9 mouse cellular contexts compared by ENCODE assay signal in the genomic region with DNA sequence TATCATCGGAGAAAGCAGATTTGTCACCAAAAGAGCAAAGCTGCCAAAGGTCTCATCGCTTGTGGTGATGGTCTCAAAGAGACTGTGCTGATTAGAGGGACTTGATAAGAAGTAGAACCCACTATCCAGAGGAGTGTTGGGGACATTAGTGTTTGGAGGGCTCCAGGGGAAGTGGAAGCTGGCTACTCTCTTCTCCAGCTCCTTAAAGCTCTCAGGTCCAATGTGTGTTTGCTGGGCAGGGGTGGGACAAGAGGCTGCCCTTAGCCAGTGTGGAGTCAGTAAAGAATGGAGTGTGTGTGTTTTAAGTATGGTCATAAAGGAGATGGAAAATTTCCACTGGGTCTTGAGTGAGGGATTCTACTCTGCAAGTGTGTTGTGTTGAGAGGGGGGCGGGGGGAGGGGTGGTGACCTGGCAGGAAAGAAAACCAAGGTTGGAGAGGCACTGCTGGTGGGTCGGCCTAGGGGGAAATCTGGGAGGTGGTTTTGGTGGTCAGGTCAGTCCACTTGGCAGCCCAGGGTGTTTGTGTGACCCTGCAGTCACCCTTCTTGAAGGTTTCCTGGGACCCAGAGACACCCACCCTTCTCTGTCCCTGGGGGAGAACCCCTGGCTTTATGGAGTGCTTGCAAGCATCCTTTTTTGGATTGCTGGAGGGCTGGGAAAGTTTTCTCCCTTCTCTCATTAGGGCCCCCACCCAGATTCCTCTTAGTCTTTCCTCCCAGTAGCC. TPM values are rescaled to one million over a fixed set of nuclear protein-coding genes. Genes with fewer than 3 reads are reported as not detected.
DNase-seq lines count a peak whose midpoint lies in the region; ATAC-seq and TF ChIP-seq lines count a peak whose summit lies in the region.
"Had no signal": no experiment of that assay in that cellular context is flagged by ENCODE, and none has a peak within 500 bp of the region (broad histone marks: within the 10 kb centered on the region; RNA-seq: fewer than 3 reads in every experiment).

No protein-coding gene starts in this region.

- H3K9me3 ChIP-seq in liver, embryonic 13.5 days (replicated peaks) = no peaks in the 10 kb centered on the region
- no peaks in the 10 kb centered on the region for H3K9me3 ChIP-seq in stomach, embryonic 14.5 days (ENCODE audit: control insufficient read depth, low read depth, low read length)

- peak overlapping the region; percentile 13 for H3K9ac ChIP-seq in liver, embryonic 13.5 days
- H3K9ac ChIP-seq in stomach, embryonic 14.5 days (replicated peaks; ENCODE audit: low read depth, low read length) = peak overlapping the region; percentile 84; the same call in 1 of the 2 replicates

- WGBS in liver, embryonic 13.5 days (ENCODE audit: insufficient replicate concordance) = 26% methylated on average over 4 of the region's 4 CpGs
- 26% methylated on average over 4 of the region's 4 CpGs for WGBS in stomach, embryonic 14.5 days

- no peak for TF ChIP-seq CTCF in left cerebral cortex, adult 2 months (IDR thresholded peaks at IDR 0.05)

- ATAC-seq in liver, embryonic 13.5 days (ENCODE audit: low read depth) = no peak
- no peak for ATAC-seq in stomach, embryonic 14.5 days (ENCODE audit: insufficient number of reproducible peaks, insufficient read depth, low FRiP score, low read depth)

- peak overlapping the region; percentile 75 for H3K4me2 ChIP-seq in liver, embryonic 13.5 days
- peak overlapping the region; percentile 86 for H3K4me2 ChIP-seq in stomach, embryonic 14.5 days (replicated peaks; ENCODE audit: low read depth, low read length)

- H3K36me3 ChIP-seq in liver, embryonic 13.5 days = no peaks in the 10 kb centered on the region
- peaks cover 7% of the 10 kb centered on the region for H3K36me3 ChIP-seq in stomach, embryonic 14.5 days (ENCODE audit: control insufficient read depth, insufficient read depth, low read length)

- peak overlapping the region; percentile 81 for H3K27ac ChIP-seq in left cerebral cortex, adult 2 months
- peak overlapping the region; percentile 0; the same call in 1 of the 2 replicates for H3K27ac ChIP-seq in liver, embryonic 13.5 days
- H3K27ac ChIP-seq in stomach, embryonic 14.5 days (ENCODE audit: low read length) = peak overlapping the region; percentile 63

- intact Hi-C loops in left cerebral cortex, adult 2 months (cut with DNase I) = loop anchor here (1.0 to 5.0 kb wide), 3 partner anchors 41 to 151 kb away; no protein-coding TSS in a partner anchor
- intact Hi-C loops in left cerebral cortex, postnatal 14 days (cut with DNase I) = loop anchor here (2.0 kb wide), 1 partner anchor 151 kb away; no protein-coding TSS in a partner anchor
- intact Hi-C loops in heart, postnatal 10 days (cut with DNase I) = loop anchor here (1.0 to 5.0 kb wide), 3 partner anchors 40 to 151 kb away; no protein-coding TSS in a partner anchor
- intact Hi-C loops in left cerebral cortex, postnatal 4 days (cut with DNase I) = loop anchor here (2.0 to 5.0 kb wide), 2 partner anchors 151 to 237 kb away; no protein-coding TSS in a partner anchor

- peaks cover 39% of the 10 kb centered on the region for H3K4me1 ChIP-seq in liver, embryonic 13.5 days (replicated peaks)
- peaks cover 15% of the 10 kb centered on the region; the same call in 1 of the 2 replicates for H3K4me1 ChIP-seq in stomach, embryonic 14.5 days (ENCODE audit: control insufficient read depth, insufficient read depth, low read length)

- H3K4me3 ChIP-seq in left cerebral cortex, adult 2 months = peak overlapping the region; percentile 68
- H3K4me3 ChIP-seq in liver, embryonic 13.5 days (replicated peaks) = peak overlapping the region; percentile 52
- peak overlapping the region; percentile 71 for H3K4me3 ChIP-seq in stomach, embryonic 14.5 days (ENCODE audit: low read depth, low read length)

- DNase-seq in left cerebral cortex, adult 2 months (ENCODE audit: extremely low spot score in 1 of 2, low spot score in 2 of 2) = no peak
- DNase-seq in left cerebral cortex, postnatal 14 days (ENCODE audit: low spot score in 2 of 2) = no peak
- DNase-seq in heart, postnatal 10 days = peak; percentile 47 to 59
- DNase-seq in liver, embryonic 13.5 days = no peak
- DNase-seq in cerebellum, adult 9-10 months = no peak
- no peak for DNase-seq in T-cell, adult 2 months (ENCODE audit: low spot score)
- DNase-seq in left cerebral cortex, postnatal 4 days = no peak

- peaks cover 53% of the 10 kb centered on the region for H3K27me3 ChIP-seq in liver, embryonic 13.5 days
- H3K27me3 ChIP-seq in stomach, embryonic 14.5 days (ENCODE audit: control insufficient read depth, insufficient read depth, low read length) = no peaks in the 10 kb centered on the region
- H3K27me3 ChIP-seq: Patski had no signal

RNA-seq across cellular contexts. Expression of gene Timp3, which starts 1.6 kb away (rescaled TPM):
- 10 to 100 TPM; 63.7 to 64.9 TPM for total RNA-seq in left cerebral cortex, adult 2 months (2021)
- 10 to 100 TPM; 49.1 to 51.5 TPM for total RNA-seq in left cerebral cortex, postnatal 14 days (2021)
- total RNA-seq in heart, postnatal 10 days (2021) = 100 to 1,000 TPM; 112 to 223 TPM
- polyA plus RNA-seq in liver, embryonic 13.5 days (2015; fragmentation: Nextera tagmentation; extraction: Ambion mirVana) = 8.4 and 10.0 TPM in 2 replicates
- polyA plus RNA-seq in stomach, embryonic 14.5 days (2014; fragmentation: Nextera tagmentation; extraction: Ambion mirVana) = 88.0 and 88.4 TPM in 2 replicates
- 10 to 100 TPM; 40.2 to 42.6 TPM for total RNA-seq in left cerebral cortex, postnatal 4 days (2021)

Comparison
In these comparisons a context has a peak if more than half of its experiments do, and no peak if none do; other contexts are left out.
1. DNase-seq: peak in heart, postnatal 10 days (2 of 2); none in left cerebral cortex, adult 2 months (0 of 2), left cerebral cortex, postnatal 14 days (0 of 2), liver, embryonic 13.5 days (single experiment), cerebellum, adult 9-10 months (single experiment), T-cell, adult 2 months (single experiment) and left cerebral cortex, postnatal 4 days (single experiment).
2. H3K27ac ChIP-seq: peak in every context shown above with its lines; median percentile 81 in left cerebral cortex, adult 2 months; 63 in stomach, embryonic 14.5 days; 0 in liver, embryonic 13.5 days.
3. Peak in every context shown above with its lines, with median percentiles within 50 percentile points of each other: H3K4me3 ChIP-seq.